Mouse (Mus musculus) E14TG2a.4 (cell line): ENCODE data around the gene Rpl11.

Experiments used
- CTCF ChIP-seq: conservative IDR thresholded peaks from 2 replicates; pipeline ENCODE4 v1.5.1; 2014; ENCODE audit warnings: low read length
- NANOG ChIP-seq: IDR thresholded peaks from 2 replicates; pipeline ENCODE4 v1.6.1; 2014; ENCODE audit warnings: borderline replicate concordance, low read length, mixed read lengths
- POU5F1 ChIP-seq: IDR thresholded peaks from 2 replicates; pipeline ENCODE4 v1.6.1; 2014; ENCODE audit warnings: low read length, borderline replicate concordance

GRCm38 (mm10) chr4:136008782-136009447, 44.3 kb downstream of the Rpl11 start:
- TF ChIP-seq CTCF = no peak
- TF ChIP-seq NANOG = no peak
- TF ChIP-seq POU5F1 = no peak
